Mouse (Mus musculus) gonadal fat pad, adult 2 months (tissue): Measurements from ENCODE around the gene Susd6. TPM values are rescaled to one million over a fixed set of nuclear protein-coding genes. Genes with fewer than 3 reads are reported as not detected.

Source experiments
- DNase-seq: peaks from one replicate; pipeline ENCODE4 v3.0.0-alpha.2; 2012; ENCODE audit warnings: low read depth
- polyA plus RNA-seq: library from polyadenylated mRNA; depleted of rRNA; stranded (reverse); fragments of >200 nt; gene quantifications from 2 replicates; pipeline ENCODE4 v1.2.3, GENCODE M21; 2012; rRNA removed

The Susd6 gene
- polyA plus RNA-seq, result 44.7 and 50.9 TPM in 2 replicates

DNA sequence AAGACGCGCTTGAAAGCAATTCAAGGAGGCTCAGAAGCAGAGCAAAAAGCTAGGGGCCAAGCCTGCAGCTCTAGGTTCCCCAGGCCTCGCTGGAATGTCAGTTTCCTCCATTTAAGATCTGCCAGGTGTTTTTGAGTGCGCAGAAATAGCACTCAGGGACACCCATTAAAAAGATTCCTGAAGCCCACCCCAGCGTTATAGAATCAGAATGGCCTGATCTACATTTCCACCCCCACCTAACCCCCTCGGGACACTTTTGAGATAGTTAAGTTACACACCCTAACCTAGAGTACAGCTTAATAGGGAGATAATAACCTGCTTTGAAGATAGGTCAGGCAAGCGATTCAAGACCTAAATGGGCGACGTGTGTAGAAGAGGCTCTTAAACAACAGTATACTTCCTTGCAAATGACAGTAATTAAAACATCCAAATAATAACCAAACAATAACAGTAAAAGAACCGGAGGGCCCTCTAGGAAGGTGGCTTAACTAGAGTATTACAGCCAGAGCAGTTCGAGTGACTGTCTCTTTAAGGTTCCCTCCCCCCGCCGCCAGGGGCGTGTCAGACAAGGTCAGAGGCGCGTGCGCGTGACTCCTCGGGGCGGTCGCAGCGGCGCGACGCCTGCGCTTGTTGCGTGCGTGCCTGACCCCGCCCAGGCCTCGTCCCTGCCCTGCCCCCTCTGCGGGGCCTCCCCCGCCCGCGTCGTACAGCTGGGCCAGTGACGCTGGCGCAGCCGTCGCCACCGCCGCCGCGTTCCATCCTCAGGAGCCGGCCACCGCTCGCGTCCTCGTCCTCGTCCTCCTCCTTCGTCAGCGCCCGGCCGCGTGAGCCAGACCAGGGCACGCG lies at the start of gene Susd6:
TSS of gene Susd6 (plus strand) at position 662 of the 846 bp plus-strand sequence.
- DNase-seq, result peak; percentile 71

DNA sequence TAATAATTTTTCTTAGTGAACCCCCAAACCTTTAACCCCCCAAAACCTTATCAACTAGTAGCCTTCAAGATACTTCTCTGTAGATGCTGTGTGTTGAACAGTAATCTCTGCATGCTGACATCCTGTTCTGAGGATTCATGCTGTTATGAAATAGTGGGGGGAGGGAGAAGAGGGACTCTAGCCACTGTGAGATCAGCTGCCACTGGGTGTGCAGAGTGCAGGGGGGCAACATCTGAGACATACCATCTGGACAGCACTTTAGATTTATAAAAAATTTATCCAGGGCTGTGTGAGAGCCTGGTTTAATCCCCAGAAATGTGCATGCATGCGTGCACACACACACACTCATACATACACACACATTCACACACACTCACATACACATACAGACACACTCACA lies 45.7 kb upstream of the Susd6 start:
- no peak for DNase-seq

DNA sequence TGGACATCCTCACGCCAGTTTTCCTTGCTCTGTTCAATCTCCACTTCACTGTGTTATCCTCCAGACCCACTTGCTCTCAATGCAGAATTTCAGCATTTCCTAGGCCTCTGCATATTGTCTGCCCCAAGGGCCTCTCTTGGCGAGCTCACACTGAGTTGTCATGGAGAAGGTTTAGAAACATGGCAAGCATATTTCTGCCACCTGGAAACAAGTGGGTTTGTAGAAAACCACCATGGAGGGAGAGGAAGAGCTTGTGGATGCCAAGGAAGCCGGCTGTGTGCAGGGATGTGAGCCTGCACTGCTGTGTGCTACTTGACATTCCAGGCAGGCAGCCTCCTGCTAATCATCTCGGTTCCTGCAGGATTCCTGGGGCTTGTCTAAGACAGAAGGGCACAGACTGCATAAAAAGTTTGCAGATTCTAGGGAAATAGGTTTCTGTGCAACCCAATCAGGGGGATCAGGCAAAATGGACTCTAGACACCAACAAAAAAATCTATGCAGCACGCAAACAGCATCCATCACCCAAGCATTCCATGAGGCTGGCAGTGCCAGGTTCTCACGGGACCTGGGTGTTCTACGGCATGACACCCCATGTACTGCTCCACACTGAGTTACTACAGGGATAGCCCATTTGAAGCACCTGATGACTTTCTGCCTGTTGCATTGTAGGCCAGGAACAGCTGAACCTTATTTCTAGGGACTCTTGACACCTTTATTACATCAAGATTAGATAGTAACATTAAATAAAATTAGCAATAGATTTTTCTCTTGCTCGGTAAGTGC lies 44.1 kb upstream of the Susd6 start:
- DNase-seq, result no peak

DNA sequence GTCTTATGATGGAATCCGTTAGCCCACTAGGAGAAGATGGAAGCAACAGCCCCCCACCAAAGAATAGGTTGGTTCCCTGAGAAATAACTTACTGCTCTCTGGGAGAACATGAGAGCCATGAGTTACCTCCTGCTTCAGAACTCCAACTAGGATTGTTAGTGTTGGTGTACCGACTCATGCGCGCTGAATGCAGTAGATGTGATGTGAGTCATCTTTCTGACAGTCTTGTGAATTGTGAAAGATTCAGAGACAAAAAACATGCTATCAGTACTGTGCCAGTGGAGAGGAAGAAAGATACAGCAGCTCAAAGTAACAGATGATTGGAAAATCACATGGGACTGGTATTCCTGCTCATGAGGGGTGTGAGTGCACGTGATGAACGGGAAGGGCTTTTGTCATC lies 38.8 kb upstream of the Susd6 start:
- DNase-seq, result no peak

DNA sequence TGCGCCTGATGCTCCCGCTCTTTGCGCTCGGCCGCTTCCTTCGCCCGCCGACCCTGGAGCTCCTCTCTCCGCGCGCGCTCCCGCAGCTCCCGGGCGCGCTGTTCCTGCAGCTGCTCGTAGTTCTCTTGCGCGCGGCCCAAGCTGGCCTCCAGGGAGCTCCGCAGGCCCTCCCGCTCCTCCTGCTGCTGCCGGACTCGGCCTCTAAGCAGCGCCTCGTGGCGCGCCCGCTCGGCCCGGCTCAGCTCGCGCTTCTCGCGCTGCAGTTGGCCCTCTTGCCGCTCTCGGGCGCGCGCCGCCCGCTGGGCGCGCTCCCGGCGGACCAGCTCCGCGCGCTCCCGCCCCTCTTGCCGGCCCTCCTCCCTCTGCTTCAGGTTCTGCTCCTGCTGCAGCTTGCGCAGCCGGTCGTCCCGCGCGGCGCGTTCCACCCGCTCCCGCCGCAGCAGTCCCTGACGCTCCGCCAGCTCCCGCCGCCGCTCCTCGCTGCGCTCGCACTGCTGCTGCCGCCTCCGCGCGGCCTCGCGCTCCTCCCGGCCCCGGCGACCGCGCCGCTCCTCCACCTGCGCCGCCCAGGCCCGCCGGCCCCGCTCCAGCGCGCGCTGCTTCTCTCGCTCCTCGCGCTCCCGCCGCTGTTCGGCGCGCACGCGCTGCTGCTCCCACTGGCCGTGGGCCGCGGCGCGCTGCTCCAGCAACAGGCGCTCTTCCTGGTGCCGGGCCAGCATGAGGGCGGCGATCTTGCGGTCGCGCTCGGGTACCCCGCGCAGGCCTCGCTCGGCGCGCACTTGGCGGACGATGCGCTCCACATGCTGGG lies 32.4 kb upstream of the Susd6 start:
- no peak for DNase-seq

DNA sequence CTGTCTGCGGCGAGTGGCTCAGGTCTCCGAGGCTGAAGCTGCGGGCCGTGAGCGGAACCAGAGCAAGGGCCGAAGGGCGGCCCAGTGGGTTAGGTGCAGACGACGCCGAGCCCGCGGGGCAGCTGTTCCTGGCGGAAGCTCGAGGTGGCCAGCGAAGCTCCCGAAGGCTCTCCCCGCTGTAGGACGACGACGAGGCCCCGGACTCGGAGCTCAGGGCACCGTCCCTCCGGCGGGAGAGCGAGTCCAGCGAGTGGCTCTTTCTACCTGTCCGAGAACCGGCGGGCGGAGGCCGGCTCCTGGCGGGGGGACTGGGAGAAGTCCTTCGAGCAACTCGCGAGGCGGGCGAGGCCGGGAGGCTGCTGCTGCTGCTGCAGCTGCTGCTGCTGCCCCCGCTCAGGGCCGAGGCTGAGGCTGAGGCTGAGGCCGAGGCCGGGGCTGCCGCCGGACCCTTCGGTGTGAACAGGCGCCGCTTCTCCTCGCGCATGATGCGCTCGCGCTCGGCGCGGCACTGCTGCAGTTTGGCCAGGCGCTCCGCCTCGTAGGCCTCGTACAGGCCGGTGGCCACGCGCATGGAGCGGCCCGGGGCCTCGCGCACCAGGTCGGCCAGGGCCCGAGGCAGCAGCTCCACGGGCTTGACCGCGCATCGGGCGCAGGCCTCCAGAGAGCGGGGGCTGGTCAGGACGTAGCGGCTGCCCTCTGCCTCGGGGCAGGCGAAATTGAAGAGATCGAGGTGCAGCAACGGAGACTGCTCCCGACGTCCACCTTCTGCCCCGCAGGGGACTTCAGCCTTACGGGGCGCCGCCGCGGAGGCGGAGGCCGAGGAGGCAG lies 31.5 kb upstream of the Susd6 start:
- DNase-seq, result no peak

DNA sequence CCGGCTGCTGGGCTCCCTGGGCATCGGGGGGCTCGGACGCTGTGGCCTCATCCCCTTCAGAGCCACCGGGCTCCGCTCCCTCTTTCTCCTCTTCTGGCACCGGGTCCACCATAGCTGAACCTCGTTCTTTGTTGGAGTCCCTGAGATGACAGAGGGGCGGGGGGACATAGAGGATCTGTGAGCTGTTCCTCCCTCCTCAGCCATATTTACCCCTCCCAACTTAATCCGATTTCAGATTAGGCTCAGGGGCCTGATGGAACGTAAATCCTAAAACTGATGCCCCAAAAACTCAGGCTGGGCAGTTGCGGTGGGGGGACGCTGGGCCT lies 31.0 kb upstream of the Susd6 start:
- DNase-seq, result no peak

DNA sequence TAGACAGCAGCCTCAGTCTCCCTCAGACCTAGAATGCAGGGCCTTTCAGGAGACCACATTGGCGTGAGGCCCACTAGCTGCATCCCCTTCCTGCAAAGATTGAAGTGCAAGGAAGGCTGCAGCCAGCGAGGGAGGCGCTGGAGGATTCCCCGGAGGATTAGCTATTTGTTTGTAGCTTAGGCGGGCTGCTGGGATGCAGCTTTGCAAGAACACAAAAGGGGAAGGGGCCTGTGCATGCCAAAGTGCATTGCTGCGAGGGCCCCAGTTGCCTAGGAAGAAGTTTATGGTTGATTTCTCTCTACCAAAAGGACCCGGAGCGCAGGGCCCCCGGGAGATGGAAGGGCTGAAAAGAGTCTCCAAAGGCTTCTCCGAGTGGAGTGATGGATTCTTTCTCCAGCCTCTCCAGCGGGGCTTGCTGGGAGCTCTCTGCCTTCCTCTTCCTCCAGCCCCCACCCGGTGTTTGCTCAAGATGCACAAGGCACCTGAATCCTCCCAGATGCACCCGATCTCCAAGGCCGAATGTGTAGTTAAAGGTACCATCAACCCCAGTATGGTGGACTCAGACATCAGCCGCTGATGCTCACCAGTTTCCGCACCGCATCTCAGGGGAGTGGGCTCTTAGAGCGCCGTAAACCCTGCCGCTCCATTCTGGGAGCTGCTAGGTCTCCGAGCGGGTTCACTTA lies 30.5 kb upstream of the Susd6 start:
- DNase-seq, result no peak

DNA sequence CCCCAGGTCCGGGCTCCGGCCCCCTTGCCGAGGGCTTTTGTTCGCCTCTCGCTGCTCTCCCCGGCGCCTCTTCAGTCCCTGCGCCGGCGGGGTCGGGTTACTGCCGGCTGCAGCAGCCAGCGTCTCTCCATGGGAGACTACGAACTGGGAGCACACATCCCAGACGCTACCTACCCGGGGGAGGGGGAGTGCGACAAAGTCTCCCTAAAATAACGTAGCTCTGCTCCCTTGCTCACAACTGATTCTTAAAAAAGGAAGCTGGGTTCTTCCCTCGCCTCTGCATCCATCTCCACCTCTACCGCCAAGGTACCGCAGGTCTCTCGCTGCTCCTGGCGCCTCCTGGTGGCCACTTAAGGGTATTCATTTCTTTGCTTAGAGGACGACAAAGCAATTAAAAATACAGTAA lies 29.9 kb upstream of the Susd6 start, which contains the start of gene Ccdc177:
TSS of gene Ccdc177 (minus strand) at position 292 of the 406 bp plus-strand sequence.
- DNase-seq, result no peak

DNA sequence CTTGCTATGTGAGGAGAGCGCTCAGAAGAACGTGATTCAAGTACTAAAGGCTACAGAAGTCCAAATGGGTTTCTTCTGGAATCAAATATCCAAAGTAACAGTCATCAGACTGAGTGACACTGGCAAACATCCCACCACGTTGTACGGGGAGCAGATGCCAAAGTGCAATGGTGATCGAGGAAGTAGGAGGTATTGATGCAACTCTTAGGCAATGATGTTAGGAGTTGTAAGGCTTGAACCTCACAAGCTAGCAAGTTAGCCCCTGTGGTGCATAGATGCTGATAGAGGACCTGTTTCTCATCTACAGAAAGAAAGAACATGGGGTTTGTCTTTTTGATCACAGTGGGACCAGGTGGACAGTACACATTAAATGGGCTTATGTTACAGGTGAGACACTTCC lies 27.3 kb upstream of the Susd6 start:
- no peak for DNase-seq

DNA sequence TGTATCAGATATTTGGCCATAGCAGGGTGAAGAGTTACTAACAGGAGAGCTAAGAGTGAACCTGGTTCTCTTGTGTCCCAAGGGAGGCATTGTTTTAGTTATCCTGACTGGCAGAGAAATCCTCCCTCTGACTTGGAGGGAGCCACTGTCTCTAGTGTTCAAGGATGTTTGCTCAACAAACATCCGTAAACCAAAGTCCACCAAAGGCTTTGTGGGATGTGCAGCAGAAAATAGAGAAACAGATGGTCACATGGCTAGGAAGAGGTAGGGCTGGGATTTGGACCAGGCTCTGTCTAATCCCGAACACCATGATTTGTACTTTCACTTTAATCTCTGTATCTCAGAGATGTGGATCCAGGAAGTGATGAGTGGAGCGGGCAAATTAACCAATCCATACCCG lies 26.2 kb upstream of the Susd6 start:
- no peak for DNase-seq

DNA sequence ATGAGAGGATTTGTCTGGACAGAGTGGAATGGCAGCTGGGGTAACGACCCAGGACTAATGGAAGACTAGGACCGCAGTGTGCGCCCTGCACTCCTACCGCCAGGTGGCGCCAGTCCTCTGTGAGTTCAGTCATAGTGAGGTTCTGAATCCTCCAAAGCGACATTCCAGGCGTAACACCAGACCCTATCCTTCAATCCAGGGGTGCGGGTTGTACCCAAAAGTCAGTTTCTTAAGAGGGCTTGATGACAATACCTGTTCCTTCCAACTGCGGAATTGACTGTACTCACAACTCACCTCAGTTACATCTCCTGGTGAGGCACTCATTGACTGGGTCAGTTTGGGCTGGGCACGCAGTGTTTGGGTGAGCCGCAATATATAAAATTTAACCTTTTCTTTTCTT lies 20.6 kb upstream of the Susd6 start:
- DNase-seq, result no peak

DNA sequence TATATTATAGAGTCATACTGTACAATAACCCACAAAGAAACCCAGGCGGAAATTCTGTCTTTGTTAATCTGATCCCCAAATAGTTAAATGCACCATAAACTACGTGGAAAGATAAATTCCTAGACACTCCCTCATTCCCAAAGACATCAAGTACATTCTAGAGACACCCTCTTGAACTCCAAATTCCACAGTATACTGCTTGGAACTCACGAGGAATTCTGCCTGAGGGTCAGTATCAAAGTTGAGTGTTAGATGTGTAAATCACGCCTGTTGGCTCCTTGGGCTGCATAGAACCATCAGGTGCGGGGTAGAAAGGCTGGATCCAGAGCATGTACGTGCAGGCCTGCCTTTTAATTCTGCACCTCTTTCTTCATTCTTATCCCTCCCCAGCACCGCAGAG lies 15.5 kb upstream of the Susd6 start:
- DNase-seq, result no peak

DNA sequence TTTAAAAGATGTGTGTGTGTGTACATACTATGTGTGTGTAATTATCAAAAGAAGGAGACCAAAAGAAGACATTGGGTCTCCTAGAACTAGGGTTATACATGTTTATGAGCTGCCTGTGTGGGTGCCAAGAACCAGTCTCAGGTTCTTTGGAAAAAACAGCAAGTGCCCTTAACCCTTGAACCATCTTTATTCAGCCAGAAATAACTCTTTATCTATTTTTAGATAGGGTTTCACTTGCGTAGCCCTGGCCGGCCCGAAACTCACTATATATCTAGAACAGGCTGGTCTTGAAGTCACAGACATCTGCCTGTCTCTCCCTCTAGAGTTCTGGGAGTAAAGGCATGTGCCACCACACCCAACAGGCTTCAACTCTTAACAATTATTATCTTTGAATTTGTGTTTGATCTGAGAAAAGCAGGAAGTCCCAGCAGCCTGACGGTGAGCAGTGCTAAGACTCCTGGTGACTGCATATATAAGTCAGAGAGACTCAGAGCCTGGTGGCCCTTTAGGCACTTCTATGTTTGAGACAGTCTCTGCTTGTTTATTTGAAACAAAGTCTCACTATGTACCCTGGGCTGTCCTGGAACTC lies 14.2 kb upstream of the Susd6 start:
- DNase-seq, result no peak

DNA sequence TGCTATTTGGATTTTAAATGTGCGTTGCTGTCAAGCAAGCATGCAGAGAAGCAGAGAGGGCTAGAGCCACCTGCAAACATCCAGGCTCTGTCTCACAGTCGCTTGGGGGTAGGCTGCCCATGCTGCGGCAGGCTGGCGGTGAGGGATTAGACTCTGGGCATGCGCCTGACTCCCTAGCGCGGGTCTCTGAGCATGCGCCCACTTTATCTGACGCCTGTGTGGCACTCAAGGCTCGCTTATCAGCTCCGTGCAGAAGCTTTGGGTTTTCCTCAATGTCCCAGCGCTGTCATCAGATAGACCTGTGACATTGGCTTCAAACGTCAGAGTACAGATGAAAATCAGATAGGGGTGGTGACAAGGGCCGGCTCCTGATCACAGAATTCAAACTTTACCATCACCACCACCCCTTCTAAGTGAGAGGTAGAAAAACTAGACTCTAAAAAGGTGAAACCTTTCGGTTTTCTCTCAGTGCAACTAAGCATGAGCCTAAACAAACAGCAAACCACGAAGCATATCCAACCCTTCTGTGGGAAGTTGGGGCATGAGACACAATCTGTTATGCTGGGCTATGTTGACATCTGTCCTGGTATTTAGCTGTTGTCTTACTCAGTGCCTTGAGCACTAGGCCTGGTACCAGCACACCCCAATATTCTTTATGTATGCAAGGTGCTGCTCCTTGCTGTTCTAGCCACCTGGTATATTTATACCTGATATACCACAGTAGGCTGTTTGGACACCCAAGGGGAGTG lies 11.9 kb upstream of the Susd6 start:
- no peak for DNase-seq

DNA sequence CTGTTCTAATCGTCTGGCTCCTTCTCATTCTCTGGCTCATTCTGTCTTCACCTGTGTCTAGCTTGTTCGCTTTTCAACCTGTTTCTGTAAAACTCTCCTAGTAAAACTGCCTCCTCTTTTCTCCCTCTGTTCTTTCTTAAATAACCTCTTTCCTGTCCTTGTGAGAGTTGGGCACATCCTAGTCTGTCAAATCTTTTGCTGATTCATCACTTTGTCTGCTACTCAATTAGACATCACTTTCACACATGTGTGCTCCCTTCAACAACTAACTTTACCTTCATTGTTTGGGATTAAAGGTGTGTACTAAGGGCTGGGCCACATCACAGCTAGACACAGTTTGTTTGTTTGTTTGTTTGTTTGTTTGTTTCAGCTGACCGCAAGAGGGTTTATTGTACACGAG lies 10.6 kb upstream of the Susd6 start:
- no peak for DNase-seq

DNA sequence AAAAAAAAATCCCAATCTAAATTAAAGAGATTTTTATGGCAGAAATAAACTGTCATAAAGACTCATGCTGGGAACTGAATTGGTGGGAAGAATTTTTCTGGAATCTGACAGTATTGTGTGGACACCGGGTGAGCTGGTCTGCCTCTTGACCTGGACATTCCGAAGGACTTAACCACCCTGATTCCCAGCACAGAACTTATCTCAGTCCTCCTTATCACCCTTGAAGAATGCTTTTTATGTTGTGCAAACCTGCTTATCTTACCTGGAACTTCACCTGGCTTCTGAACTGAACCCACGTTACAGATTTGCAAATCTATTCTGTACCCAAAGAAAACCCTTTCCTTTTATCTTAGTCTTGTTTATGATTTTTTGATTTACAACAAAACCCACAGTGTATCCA lies 8.1 kb upstream of the Susd6 start:
- DNase-seq, result no peak

DNA sequence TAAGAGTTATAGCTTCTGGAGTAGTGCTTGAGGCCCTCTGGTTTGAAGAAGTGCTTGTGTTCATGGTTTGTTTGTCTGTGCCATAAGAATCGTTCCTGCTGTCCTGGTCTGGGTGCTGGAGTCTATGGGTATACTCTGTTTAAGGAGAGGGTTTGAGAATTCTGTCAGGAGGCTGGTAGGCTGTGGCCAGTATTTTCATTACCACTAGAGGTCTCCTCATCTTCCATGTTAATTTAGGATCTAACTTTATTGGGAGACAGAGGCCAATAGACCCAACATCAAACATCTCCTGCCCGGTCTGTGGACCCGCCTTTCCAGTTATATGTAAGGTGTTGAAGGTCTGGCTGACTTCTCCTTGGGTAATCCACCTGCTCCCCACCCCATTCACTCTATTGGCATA lies 7.4 kb upstream of the Susd6 start:
- no peak for DNase-seq

DNA sequence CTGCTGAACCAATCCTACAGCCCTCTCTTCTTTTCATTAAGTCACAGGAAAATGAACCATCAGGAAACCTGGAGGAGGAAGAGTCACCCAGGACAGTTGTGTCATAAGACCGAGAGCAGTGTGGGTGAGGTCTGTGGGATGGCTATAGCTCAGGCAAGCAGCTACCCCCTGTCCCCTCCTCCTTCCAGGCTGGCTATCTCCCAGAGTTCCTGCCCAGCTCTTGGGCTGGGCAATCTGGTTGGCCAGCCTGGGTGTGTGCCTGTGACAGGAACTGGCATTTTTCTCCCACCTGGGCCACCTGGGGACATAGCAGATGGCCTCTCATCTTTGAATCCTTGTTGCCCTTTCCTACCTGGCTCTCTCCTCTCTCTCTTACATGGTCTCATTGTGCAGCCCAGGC lies 6.4 kb upstream of the Susd6 start:
- DNase-seq, result no peak

DNA sequence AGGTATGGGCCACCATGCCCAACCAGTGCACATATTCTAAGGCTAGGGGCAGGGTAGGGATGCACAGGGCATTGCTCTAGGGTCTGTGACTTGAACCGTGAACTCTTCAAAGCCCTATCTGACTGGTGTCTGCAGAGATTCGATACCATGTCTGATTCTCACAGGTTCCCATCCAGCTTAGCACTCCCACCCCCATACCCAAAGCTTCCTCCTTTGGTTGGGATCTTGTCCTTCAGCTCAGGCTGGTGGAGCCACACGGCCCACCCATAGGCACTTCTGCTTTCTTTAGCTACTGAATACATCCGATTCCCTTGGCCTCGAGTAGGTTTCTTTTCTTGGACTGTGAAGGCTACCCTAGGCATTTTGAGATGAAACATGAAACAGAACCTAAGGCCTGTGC lies 5.3 kb upstream of the Susd6 start:
- DNase-seq, result no peak
